Mouse (Mus musculus) stomach, postnatal 0 days (tissue): ENCODE measurements around the gene Trim15.

Experiments used
- CTCF ChIP-seq: IDR thresholded peaks from 2 replicates; pipeline ENCODE4 v1.5.1; 2016; ENCODE audit warnings: antibody characterized with exemption, low read depth, mild to moderate bottlenecking, moderate library complexity
- EP300 ChIP-seq: optimal IDR thresholded peaks from 2 replicates; pipeline ENCODE3; 2016; ENCODE audit warnings: antibody characterized with exemption

GRCm38 (mm10) chr17:36840961-36841445 is 26.0 kb downstream of the Trim15 start:
- TF ChIP-seq CTCF (no peak), EP300 (no peak)
